Mouse (Mus musculus): ENCODE data around the gene Hoxa6. TPM values are rescaled to one million over a fixed set of nuclear protein-coding genes. Genes with fewer than 3 reads are reported as not detected.

Gene Hoxa6
- 0.03 and 0.07 TPM in 2 replicates for polyA plus RNA-seq (2012; rRNA removed)

DNA sequence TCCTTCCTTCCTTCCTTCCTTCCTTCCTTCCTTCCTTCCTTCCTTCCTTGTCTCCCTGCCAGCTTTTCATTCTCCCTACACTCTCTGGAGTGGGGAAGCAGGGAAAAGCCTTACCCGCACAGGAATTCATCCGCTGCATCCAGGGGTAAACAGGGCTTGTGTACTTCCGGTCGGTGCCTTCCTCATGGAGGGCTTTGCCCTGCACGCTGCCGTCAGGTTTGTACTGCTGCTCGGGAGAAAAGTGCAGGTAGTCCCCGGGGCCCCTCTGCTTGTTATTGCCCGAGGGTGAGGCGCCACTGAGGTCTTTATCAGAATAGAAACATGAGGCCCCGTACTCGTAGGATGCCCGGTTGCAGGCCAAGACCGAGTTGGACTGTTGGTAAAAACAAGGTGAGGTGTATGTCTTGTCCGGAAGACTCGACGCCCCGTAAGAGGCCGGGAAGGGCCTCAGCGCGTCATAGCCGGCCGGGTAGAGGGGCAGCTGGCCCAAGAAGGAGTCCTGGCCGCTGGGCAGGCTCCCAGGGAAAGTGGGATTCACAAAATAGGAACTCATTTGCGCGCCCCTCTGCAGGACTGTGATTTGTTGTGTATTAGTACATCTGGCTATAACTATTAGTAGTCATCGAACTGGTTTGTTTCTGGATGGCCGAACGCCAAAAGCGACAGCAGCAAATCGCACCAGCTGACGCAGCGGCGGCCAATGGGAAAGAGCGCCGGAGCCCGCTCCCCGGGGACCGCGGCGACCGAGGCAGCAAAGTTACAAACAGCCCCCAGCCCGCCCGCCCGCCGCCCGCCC, at the start of gene Hoxa6:
TSS of gene Hoxa6 (minus strand) at position 651 of the 796 bp plus-strand sequence.

DNA sequence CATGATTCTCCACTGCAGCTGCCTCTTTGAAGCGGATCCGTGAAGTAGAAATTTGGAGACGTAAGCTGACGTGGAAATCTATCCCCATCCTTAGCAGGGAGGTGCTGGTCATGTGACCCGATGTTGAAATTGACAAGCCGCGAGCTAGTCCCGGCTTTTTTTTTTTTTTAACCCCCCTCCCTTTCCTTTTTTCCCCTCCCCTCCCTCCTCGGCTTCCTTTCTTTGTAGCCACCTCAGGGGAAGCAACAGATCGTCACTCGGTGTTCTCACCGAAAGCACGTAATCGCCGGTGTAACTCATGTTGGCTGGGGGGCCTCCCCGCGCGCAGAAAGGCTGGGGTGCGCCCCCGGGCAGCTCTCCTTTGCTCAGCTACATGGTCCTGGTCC, 37.2 kb upstream of the Hoxa6 start, which contains the start of gene Hoxa11:
TSS of gene Hoxa11 (minus strand) at position 54 of the 386 bp plus-strand sequence.

DNA sequence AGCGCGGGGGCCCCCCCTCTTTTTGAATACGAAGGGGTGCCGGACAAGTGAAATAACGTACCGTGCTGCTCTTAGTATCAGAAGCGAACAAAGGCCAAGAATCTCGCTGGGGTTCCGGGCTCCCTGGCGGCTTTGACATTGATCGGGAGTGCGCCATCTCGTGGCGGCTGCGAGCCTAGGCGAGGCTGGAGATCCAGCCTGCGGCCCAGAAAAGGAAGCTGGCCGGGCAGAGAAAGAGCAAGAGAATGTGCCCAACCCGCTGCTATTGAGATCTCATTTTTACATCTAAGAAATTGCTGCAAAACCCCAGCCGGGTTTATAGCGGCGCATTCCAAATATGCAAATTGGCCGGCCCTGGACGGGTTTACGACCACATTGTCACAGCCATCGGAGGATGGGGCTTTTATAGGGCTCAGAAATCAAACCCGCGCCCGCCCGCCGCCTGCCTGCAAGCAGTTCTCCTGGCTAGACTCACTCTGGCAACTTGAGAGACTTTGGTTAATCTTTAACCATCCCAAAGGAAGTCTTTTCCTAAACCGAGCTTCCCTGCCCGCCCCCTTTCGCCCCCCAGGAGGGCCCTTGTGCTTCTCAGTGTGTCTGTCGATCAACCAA, 32.0 kb upstream of the Hoxa6 start, which contains the start of gene Hoxa10:
TSS of gene Hoxa10 (minus strand) at position 466 of the 612 bp plus-strand sequence.

DNA sequence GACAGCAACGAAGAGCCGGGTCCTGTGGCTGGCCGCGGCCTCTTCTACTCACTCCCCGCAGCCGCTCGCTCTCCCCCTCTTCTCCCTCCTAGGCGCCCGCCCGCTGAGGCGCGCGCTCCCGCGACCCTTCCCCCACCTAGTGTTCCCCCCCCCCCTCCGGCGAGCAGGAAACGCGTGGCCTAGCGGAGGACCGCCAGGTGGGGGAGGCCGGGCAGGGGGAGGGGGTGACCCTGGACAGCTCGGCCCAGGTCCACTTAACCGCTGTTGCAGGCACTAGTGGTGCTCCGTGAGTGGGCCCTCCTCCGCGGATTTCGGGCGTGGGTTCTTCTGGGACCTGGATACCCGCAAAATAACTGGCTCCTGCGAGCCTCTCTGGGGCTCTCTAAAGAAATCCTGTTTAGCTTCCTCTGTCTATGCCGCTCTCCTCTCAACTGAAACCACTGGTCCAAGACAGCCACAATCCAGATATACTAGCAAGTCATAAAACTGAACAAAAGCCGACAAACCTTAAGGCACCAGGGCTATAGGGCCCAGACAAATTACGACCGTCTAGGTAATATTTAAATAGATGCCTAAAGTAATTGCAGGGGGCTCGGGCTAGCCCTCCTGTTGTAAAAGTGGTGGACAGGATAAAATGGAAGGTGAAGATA, 22.1 kb upstream of the Hoxa6 start, which contains the start of gene Hoxa9:
TSS of gene Hoxa9 (minus strand) at position 574 of the 650 bp plus-strand sequence.

DNA sequence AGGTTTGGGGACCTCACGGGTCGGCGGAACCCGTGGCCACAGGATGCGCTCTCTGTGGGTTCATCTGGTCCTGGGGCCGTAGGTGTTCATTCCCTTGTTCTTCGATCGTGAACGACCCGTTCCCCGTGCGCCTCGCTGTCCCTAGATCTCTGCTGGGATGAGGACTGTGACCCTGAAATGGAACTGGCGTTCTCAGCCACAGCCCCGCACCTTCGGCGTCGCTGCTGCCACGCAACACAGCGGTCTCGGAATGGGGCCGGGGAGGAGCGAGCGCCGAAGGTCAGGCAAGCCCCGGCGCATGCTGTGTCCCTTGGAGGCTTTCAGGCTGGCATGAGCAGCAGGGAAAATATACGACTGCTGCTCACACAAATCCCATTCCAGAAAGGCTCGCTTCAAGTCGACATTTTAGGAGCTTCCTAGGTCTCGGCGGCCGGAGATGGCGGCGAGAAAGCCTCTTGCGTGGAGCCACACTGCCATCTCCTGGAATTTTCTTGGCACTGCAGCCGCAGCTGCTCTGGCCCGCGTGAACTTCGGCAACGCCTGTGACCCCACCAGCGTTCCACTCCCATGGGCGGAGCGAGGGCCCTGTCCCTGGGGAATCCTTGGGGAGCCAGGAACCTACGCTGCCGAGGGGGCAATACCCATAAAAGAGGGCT, 12.9 kb upstream of the Hoxa6 start, which contains the start of gene Hoxa7:
TSS of gene Hoxa7 (minus strand) at position 518 of the 656 bp plus-strand sequence.

DNA sequence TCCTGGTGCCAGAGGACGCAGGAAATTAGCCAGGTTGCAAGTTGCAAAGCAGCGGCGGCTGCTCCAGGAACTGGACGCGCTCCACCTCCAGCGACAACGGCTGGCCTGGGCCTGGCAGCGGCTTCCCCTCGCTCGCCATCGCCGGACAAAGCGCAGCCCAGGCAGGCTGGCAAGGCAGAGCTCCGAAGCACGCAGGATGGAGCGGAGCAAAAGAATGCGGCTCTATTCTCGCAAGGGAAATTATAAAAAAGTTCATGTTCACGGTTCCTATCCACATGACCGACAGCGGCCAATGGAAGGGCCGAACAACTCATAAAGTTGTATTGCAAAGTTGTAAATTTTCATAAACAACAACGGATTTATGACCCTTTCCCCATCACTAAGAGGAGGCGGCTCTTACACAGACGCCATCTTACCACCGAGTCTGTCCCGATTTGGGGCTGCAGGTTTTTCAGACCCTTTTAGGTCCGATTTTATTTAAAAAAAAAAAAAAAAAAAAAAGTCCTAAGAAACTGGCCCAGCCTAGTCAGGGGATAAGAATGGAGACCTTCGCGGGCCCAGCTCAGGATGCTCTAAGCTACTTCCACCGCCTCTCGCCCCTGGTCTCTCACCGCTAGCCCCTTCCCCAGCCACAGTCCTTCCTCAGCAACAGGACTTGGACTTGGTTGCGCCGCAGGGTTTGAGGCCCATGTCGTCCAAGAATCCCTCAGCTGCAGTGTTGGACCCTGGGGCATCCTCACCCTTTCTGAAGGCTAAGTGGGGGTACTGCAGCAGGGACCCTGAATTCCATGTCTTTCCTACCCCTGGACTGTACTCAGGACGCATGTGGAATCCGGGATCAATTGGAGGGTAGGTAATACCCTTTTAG, 4.8 kb upstream of the Hoxa6 start, which contains the start of the genes Hoxa3 and Gm28308:
TSS of gene Hoxa3 (minus strand) at position 218 of the 868 bp plus-strand sequence.
TSS of gene Gm28308 (minus strand) at position 221 of the 868 bp plus-strand sequence.

DNA sequence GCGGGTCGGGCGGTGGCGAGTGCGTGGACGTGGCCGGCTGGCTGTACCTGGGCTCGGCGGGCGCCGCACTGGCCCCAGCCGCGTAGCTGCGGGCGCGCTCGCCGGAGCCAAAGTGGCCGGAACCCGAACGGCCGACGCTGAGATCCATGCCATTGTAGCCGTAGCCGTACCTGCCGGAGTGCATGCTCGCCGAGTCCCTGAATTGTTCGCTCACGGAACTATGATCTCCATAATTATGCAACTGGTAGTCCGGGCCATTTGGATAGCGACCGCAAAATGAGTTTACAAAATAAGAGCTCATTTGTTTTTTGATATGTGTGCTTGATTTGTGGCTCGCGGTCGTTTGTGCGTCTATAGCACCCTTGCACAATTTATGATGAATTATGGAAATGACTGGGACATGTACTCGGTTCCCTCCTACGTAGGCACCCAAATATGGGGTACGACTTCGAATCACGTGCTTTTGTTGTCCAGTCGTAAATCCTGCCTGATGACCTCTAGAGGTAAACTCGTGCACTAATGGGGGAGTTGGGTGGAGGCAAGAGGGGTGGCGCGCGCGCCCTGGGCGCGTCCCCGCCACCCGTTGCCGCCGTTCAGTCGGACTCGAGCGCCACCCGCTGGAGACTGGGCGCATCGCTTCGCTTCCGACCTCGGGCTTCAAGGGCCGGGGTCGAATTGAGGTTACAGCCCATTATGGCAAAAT, 4.3 kb downstream of the Hoxa6 start, which contains the start of gene Hoxa5:
TSS of gene Hoxa5 (minus strand) at position 538 of the 703 bp plus-strand sequence.

DNA sequence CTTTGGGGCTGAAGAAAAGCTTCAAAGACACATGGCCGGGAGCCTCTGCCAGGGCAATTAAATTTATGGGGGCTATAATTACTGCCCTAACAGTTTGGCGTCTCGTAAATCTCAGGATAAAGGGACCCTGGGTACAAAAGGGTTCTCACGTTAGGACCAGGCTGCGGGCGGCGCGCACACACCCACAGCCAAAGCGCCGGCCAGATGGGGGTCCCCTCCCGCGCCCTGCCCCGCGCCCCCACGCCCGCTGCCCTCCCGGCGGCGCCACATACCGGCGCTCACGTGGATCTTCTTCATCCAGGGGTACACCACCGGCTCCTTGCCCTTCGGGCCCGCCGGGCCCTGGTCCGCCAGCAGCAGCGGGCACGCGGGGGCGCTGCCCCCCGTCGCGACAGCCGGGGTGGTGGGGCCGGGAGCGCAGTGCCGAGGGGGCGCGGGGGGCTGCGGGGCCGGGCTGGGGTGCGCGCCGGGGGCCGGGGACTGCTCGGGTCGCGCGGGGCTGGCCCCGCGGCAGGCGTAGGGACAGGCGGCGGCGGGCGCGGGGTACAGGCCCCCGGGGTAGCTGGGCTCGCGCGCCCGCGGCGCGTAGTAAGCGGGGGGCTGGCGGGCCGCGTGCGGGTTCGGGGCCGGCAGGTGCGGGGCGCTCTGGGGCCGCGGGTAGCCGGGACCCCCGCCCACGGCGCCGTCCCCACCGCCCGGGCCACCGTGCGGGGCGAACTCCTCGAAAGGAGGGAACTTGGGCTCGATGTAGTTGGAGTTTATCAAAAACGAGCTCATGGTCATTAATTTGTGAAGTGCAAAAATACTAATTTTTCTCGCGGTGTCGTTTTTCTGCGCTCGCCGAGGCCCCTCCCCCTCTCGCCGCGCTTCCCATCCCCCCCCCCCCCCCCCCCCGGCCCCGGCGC, 17.4 kb downstream of the Hoxa6 start, which contains the start of gene Hoxa4:
TSS of gene Hoxa4 (minus strand) at position 848 of the 905 bp plus-strand sequence.

DNA sequence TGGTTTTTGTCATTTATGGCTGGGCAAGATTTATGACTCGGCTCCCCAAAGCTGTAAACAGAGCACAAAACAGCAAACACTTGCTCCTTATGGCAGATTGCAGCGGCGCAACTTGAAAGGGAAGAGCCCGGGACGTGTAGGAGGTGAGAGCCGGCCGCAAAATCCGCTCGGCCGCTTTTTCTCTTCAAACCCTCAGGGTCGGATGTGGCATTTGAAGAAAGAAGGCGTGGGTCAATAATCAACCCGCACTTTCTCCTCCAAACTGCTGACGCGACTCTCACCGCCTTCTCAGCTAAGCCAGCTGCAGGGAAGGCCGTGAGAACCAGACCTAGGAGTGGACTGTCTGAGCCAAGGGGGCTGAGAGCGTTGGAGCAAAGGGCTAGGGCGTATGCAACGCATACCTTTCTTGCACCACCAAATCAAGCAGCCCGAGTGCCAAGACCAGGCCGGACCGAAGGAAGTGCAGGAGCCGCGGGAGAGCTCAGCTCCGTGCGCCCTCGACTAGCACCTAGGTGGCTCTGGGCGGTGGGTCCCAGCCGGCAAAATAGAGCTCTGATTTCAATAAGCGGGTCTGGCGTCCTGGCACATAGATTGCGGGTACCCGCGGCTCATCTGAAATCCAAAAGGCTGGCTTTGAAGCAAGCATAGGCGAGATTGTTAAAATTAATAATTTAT, 31.3 kb downstream of the Hoxa6 start, which contains the start of gene 5730596B20Rik:
TSS of gene 5730596B20Rik (plus strand) at position 438 of the 675 bp plus-strand sequence.

DNA sequence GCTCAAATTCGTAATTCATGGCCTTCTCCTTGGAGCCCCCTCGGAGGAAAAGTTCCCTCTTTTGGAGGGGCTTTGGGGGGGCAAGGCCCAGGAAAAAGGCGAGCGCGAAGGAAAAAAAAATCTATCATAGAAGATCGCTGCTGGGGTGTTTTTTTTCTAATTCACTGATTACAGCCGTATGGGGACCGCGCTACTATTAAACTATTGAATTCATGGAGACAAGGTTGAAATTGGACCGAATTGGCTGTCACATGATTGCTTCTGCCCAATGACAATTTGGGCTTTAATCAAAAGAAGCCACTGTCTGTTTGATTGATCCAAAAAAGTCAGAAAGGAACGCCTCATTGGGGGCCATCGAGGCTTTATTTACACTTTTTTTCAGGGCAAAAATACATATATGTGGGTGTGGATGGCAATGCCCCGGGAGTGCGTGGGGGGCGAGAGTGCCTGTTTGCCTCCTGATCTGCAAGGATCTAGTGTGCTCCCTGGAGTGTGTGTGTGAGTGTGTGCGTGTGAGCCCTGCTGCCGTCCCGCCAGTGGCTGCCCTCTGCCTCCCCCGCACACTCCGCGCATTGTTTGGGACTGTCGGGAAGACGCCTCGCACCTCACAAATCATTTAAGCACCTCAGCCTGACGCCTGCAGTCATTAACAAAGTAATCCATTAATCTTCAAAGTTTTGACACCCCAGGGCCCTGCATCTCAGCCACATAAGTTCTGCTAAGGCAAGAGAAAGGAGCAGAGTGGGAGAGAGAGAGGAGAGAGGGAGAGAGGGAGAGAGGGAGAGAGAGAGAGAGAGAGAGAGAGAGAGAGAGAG, 43.7 kb downstream of the Hoxa6 start, which contains the start of gene Hoxa2:
TSS of gene Hoxa2 (minus strand) at position 206 of the 815 bp plus-strand sequence.

DNA sequence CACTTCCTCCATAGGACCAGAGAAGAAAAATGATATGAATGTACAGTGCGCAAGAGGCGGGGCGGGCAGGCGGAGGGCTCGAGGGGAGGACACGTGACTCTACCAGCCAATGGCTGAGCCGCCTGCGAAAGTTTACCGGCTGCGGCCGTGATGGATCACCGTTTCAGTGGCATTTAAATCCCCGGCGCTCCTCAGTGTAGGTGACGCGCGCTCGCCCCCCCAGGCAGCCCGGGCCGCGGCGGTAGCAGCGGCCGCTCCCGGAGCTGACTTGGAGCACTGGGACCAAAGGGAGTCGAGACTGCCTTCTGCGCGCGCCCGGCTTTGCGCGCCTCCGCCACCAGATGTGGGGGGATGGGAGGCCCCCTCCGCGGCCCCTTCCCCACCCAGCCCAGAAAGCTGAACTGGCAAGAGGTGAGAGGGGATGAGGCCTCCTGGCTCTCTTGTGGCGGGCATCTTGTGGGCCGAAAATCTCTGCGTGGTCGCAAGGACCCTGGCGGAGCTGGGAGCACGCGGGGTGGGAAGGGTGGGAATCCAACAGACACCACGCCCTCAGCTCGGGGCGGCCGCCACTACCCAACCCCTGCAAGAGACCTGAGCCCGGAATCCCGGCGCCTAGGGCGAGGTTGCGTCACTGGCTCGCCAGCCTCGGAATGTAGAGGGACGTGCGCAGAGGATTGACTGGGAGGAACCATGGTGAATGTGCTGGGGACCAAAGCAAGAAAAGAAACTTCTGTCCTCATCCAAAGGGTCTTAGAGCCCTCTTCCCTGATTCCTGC, 50.1 kb downstream of the Hoxa6 start, which contains the start of gene Hoxa1:
TSS of gene Hoxa1 (minus strand) at position 42 of the 776 bp plus-strand sequence.

Other genes with a start within 250 kb of the Hoxa6 start
- gene Skap2, start 196.2 kb downstream of the Hoxa6 start, polyA plus RNA-seq (2012; rRNA removed), result 11.2 and 12.2 TPM in 2 replicates
- gene Hoxa1, start 50.4 kb downstream of the Hoxa6 start, polyA plus RNA-seq (2012; rRNA removed), result 0.25 and 0.27 TPM in 2 replicates
- gene Hoxa2, start 43.9 kb downstream of the Hoxa6 start, polyA plus RNA-seq (2012; rRNA removed), result 0.31 and 0.37 TPM in 2 replicates
- 0.06 TPM in 2 replicates for gene 5730596B20Rik, start 31.2 kb downstream of the Hoxa6 start, polyA plus RNA-seq (2012; rRNA removed)
- 0.27 and 0.32 TPM in 2 replicates for gene Hoxa4, start 17.0 kb downstream of the Hoxa6 start, polyA plus RNA-seq (2012; rRNA removed)
- 0.50 and 0.79 TPM in 2 replicates for gene Hoxa5, start 4.1 kb downstream of the Hoxa6 start, polyA plus RNA-seq (2012; rRNA removed)
- 0.44 and 0.45 TPM in 2 replicates for gene Hoxa3, start 4.6 kb upstream of the Hoxa6 start, polyA plus RNA-seq (2012; rRNA removed)
- gene Gm28308, start 4.6 kb upstream of the Hoxa6 start, polyA plus RNA-seq (2012; rRNA removed), result not detected in 2 replicates
- gene Hoxa7, start 13.1 kb upstream of the Hoxa6 start, polyA plus RNA-seq (2012; rRNA removed), result 0.25 and 0.34 TPM in 2 replicates
- 0.50 and 0.54 TPM in 2 replicates for gene Hoxa9, start 22.4 kb upstream of the Hoxa6 start, polyA plus RNA-seq (2012; rRNA removed)
- 0.01 and 0.10 TPM in 2 replicates for gene Hoxa10, start 32.1 kb upstream of the Hoxa6 start, polyA plus RNA-seq (2012; rRNA removed)
- gene Hoxa11, start 37.1 kb upstream of the Hoxa6 start, polyA plus RNA-seq (2012; rRNA removed), result 0.01 TPM in 1 of 2 replicates, not detected in the other
- gene Hoxa13, start 52.2 kb upstream of the Hoxa6 start, polyA plus RNA-seq (2012; rRNA removed), result not detected in 2 replicates
- gene Evx1, start 104.8 kb upstream of the Hoxa6 start, polyA plus RNA-seq (2012; rRNA removed), result not detected in 2 replicates